Mouse (Mus musculus) gastrocnemius, adult 2 months (tissue): ENCODE measurements around the gene Prtg. TPM values are rescaled to one million over a fixed set of nuclear protein-coding genes. Genes with fewer than 3 reads are reported as not detected.

Experiments used
- DNase-seq: peaks from one replicate; pipeline ENCODE4 v3.0.0; 2022
- H3K27ac ChIP-seq: fragments of 200-600 bp; 2 replicates; pipeline ENCODE4 v1.8.1; 2022; ENCODE audit warnings: mild to moderate bottlenecking
- H3K4me3 ChIP-seq: fragments of 200-600 bp; 2 replicates; pipeline ENCODE4 v1.8.1; 2022; ENCODE audit warnings: mild to moderate bottlenecking, moderate library complexity
- CTCF ChIP-seq: fragments of 200-600 bp; IDR thresholded peaks from 2 replicates; pipeline ENCODE4 v1.8.1; 2022; ENCODE audit warnings: antibody characterized with exemption, mild to moderate bottlenecking, moderate library complexity
- intact Hi-C: fragments of 180-260 bp; cut with DNase I; formaldehyde crosslinking; loops from one replicate; pipeline ENCODE4 v1.15.1; 2025
- total RNA-seq, 2 experiments: library from RNA; stranded (reverse); gene quantifications; 2 replicates each; pipeline ENCODE4 v1.2.3; 2021

Gene Prtg
- total RNA-seq, 2 experiments from 2014 or later, result 0.15 to 0.31 TPM

GRCm38 (mm10) chr9:72790530-72791212, 16.0 kb upstream of the Prtg start:
- H3K27ac ChIP-seq, result peak overlapping the region; percentile 59
- intact Hi-C loops, result no loop called here

GRCm38 (mm10) chr9:72791213-72791582, 15.5 kb upstream of the Prtg start:
- intact Hi-C loops, result no loop called here
- Histone ChIP-seq H3K4me3 (peak overlapping the region; percentile 49), H3K27ac (peak overlapping the region; percentile 59)
- DNase-seq, result peak; percentile 21
- TF ChIP-seq CTCF, result no peak

More at GRCm38 (mm10) chr9:72790530-72791212, 16.0 kb upstream of the Prtg start:
- peak; percentile 26 for DNase-seq
- no peak for TF ChIP-seq CTCF
- peak overlapping the region; percentile 49 for H3K4me3 ChIP-seq

GRCm38 (mm10) chr9:72791681-72792080, 15.0 kb upstream of the Prtg start:
- Histone ChIP-seq H3K4me3 (peak overlapping the region; percentile 49), H3K27ac (peak overlapping the region; percentile 59)
- no peak for TF ChIP-seq CTCF
- intact Hi-C loops, result no loop called here
- DNase-seq, result peak; percentile 56

- Histone ChIP-seq H3K4me3 (no peak overlapping the region), H3K27ac (no peak overlapping the region)
- no peak for DNase-seq
- no peak for TF ChIP-seq CTCF
- intact Hi-C loops, result no loop called here
These were observed 11.4 kb upstream of the Prtg start for GRCm38 (mm10) chr9:72795243-72795642.

DNA sequence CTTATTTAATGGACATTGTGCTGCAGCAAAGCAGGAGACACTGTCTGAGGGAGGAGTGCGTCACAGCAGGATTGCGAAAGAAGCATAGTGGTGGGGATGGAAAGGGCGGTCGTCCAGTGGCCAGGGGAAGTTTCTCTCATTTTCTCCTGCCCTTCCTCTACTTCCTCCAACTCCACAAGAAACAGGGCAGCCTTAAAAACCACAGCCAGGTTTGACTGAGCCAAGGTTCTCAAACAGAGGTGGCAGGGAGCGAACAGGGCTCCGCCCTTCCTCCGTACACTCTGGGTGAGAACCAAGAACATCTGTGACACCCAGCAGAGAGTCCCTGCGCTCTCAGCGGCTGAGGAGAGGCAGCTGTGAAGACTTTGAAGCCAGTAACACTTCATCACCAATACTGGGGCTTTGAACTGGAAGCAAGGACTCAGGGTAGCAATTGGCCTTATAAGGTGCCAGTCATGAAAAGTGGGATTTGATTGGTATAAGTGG, 9.5 kb upstream of the Prtg start:
- intact Hi-C loops, result no loop called here
- Histone ChIP-seq H3K4me3 (peak overlapping the region; percentile 54), H3K27ac (peak overlapping the region; percentile 78)
- DNase-seq, result peak; percentile 72
- no peak for TF ChIP-seq CTCF

- intact Hi-C loops, result no loop called here
- Histone ChIP-seq H3K4me3 (no peak overlapping the region), H3K27ac (no peak overlapping the region)
- DNase-seq, result no peak
- TF ChIP-seq CTCF, result no peak
These were observed 3.4 kb upstream of the Prtg start for GRCm38 (mm10) chr9:72803280-72803679.

GRCm38 (mm10) chr9:72806146-72806545, 528 bp upstream of the Prtg start:
- DNase-seq, result no peak
- H3K27ac ChIP-seq, result no peak overlapping the region
- intact Hi-C loops, result loop anchor here (5.0 kb wide), 1 partner anchor 76 kb away; no protein-coding TSS in a partner anchor
- no peak overlapping the region for H3K4me3 ChIP-seq
- TF ChIP-seq CTCF, result no peak

DNA sequence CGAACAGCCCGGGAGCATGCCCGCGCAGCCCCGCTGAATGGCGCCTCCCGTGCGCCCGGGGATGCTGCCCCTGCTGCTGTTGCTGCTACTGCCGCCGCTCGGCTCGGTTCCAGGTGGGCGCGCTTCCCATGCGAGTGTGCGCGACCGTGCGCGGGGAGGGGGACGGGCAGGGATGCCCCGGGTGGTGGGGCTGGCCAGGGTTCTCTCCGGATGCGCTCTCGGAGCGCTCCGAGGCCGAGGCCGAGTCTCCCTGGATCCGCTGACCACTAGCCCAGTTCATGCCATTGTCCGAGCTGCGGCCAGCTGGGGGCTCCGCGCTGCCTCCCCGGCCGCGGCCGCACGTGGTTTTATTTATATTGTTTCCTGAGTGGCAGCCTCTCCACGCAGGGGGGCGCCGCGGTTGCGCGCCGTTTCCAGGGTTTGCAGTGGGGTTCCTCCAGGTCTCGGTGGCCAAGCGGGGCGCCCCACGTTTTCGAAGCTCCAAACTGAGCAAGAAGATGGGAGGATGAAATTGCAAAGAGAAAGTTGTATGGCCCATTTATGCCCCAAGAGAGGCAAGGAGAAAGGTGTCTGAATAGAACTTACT, 839 bp downstream of the Prtg start:
- Histone ChIP-seq H3K4me3 (peak overlapping the region; percentile 86), H3K27ac (peak overlapping the region; percentile 51)
- TF ChIP-seq CTCF, result no peak
- DNase-seq, result peak; percentile 56
- intact Hi-C loops, result loop anchor here (5.0 kb wide), 1 partner anchor 75 kb away; no protein-coding TSS in a partner anchor

GRCm38 (mm10) chr9:72808176-72808575, 1.5 kb downstream of the Prtg start:
- DNase-seq, result no peak
- no peak overlapping the region for H3K27ac ChIP-seq
- H3K4me3 ChIP-seq, result peak overlapping the region; percentile 86
- TF ChIP-seq CTCF, result no peak
- intact Hi-C loops, result loop anchor here (5.0 kb wide), 1 partner anchor 74 kb away; no protein-coding TSS in a partner anchor

DNA sequence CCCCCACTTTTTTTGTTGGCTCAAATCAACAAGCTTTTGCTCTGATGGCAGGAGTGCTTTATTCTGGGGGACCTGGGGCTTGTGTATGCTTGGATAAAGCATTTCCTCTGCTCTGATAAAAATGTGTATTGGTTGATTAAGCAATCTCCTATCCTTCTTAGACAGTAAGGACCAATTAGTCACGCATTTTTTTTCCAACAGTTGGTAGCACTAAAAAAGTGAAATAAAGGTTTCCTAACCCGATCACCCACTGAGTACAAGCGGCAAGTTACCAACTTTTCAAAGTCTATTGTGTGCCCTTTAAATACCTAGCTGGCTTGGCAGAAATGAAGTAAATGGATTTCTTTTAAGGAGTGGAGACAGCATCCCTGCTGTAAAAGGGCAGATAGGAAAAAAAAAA, 1.9 kb downstream of the Prtg start:
- Histone ChIP-seq H3K27ac (no peak overlapping the region), H3K4me3 (no peak overlapping the region)
- intact Hi-C loops, result loop anchor here (5.0 kb wide), 1 partner anchor 74 kb away; no protein-coding TSS in a partner anchor
- DNase-seq, result no peak
- TF ChIP-seq CTCF, result no peak

DNA sequence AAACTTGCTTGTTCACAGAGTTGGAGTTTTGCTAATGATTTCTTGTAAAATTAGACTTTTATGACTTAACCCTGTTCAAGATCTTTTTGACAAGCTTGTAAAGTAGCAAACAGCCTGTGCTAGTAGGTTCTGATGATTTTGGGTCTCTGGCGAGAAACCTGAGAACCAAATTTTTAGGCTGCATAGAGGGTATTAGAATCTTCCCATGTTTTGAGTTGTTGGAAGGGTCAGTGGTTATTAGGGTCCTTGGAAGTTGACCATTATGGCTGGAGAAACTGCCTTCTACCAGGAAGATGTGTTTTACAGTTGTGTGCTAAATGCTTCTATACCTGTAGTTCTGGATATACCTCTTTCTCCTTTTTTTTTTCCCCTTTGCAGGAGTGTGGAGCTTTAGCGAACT, 2.4 kb downstream of the Prtg start:
- Histone ChIP-seq H3K4me3 (no peak overlapping the region), H3K27ac (no peak overlapping the region)
- no peak for DNase-seq
- TF ChIP-seq CTCF, result no peak
- intact Hi-C loops, result loop anchor here (5.0 kb wide), 1 partner anchor 73 kb away; no protein-coding TSS in a partner anchor

GRCm38 (mm10) chr9:72810607-72811006, 3.9 kb downstream of the Prtg start:
- no peak for DNase-seq
- H3K27ac ChIP-seq, result no peak overlapping the region
- no peak for TF ChIP-seq CTCF
- H3K4me3 ChIP-seq, result no peak overlapping the region
- intact Hi-C loops, result no loop called here

- Histone ChIP-seq H3K4me3 (no peak overlapping the region), H3K27ac (no peak overlapping the region)
- DNase-seq, result no peak
- TF ChIP-seq CTCF, result no peak
- intact Hi-C loops, result no loop called here
These were observed 5.4 kb downstream of the Prtg start for GRCm38 (mm10) chr9:72812091-72812490.
